Mouse (Mus musculus) limb, embryonic 14.5 days (tissue): ENCODE measurements at regions not wholly inside any gene's neighbourhood (a gene's known extent, or its start where the extent isn't known, plus 50 kb on each side); places are given as distances from the start of the nearest gene placed in this dataset.

Source experiments
- ATAC-seq: fragments of 200-750 bp; cut with Nextera tagmentation; 2 replicates; pipeline ENCODE4 v1.8.0; 2017; ENCODE audit warnings: low read depth, moderate number of reproducible peaks, moderate TSS enrichment; ENCODE audit not compliant: low FRiP score
- DNase-seq: peaks from one replicate; pipeline ENCODE4 v3.0.0-alpha.2; 2015; ENCODE audit warnings: low spot score
- H3K27ac ChIP-seq: fragments of 300-500 bp; sonication (generic); replicated peaks from 2 replicates; pipeline ENCODE4 v1.5.1; 2014; ENCODE audit warnings: low read depth, mild to moderate bottlenecking, low read length, moderate library complexity, mixed read lengths
- H3K27me3 ChIP-seq: fragments of 300-500 bp; sonication (generic); 2 replicates; pipeline ENCODE4 v1.6.1; 2014; ENCODE audit warnings: low read length, mixed read lengths; ENCODE audit not compliant: control insufficient read depth, insufficient read depth
- H3K36me3 ChIP-seq: fragments of 300-500 bp; sonication (generic); 2 replicates; pipeline ENCODE4 v1.6.1; 2014; ENCODE audit warnings: mild to moderate bottlenecking, low read length, moderate library complexity, mixed read lengths; ENCODE audit not compliant: control insufficient read depth, insufficient read depth
- H3K4me1 ChIP-seq: fragments of 300-500 bp; sonication (generic); 2 replicates; pipeline ENCODE4 v1.6.1; 2014; ENCODE audit warnings: antibody characterized with exemption, low read length, mixed read lengths; ENCODE audit not compliant: control insufficient read depth, insufficient read depth
- H3K4me2 ChIP-seq: fragments of 300-500 bp; sonication (generic); replicated peaks from 2 replicates; pipeline ENCODE4 v1.6.1; 2014; ENCODE audit warnings: low read depth, mild to moderate bottlenecking, low read length, moderate library complexity; ENCODE audit not compliant: severe bottlenecking
- H3K4me3 ChIP-seq: fragments of 300-500 bp; sonication (generic); replicated peaks from 2 replicates; pipeline ENCODE4 v1.5.1; 2014; ENCODE audit warnings: low read length
- H3K9ac ChIP-seq: fragments of 300-500 bp; sonication (generic); 2 replicates; pipeline ENCODE4 v1.6.1; 2014; ENCODE audit warnings: mild to moderate bottlenecking, low read depth, low read length, moderate library complexity; ENCODE audit not compliant: severe bottlenecking
- H3K9me3 ChIP-seq: fragments of 300-500 bp; sonication (generic); 2 replicates; pipeline ENCODE4 v1.6.1; 2016; ENCODE audit warnings: low read length; ENCODE audit not compliant: control insufficient read depth
- POLR2A ChIP-seq: fragments of 200-500 bp; IDR thresholded peaks from 2 replicates; pipeline ENCODE4 v1.8.0; 2012; ENCODE audit warnings: inconsistent platforms, mild to moderate bottlenecking, moderate library complexity, borderline replicate concordance; ENCODE audit not compliant: insufficient read depth, insufficient read length; ENCODE audit errors: extremely low read depth
- WGBS: fragments of 180-500 bp; shearing (Covaris S2); extraction: QIAGEN DNeasy Blood & Tissue Kit; methylation state at CpG from one replicate; pipeline ENCODE4 v1.1.7; 2014; 5-methylcytosine and 5-hydroxymethylcytosine counted together

- no peak for ATAC-seq
- no peak overlapping the region for H3K27ac ChIP-seq
- no peak overlapping the region for H3K9ac ChIP-seq
- H3K9me3 ChIP-seq: no peaks in the 10 kb centered on the region
- no peak for TF ChIP-seq POLR2A
- H3K27me3 ChIP-seq: no peaks in the 10 kb centered on the region
- H3K36me3 ChIP-seq: no peaks in the 10 kb centered on the region
- H3K4me2 ChIP-seq: no peak overlapping the region
- H3K4me1 ChIP-seq: no peaks in the 10 kb centered on the region
- WGBS: 70% methylated on average over 5 of the region's 6 CpGs
- H3K4me3 ChIP-seq: no peak overlapping the region
- DNase-seq: no peak
Measured at GRCm38 (mm10) chr13:39290216-39290960, 329.7 kb upstream of the Slc35b3 start.

GRCm38 (mm10) chr13:39282272-39282671, 321.6 kb upstream of the Slc35b3 start:
- Histone ChIP-seq H3K4me2 (no peak overlapping the region), H3K36me3 (no peaks in the 10 kb centered on the region), H3K9ac (no peak overlapping the region), H3K9me3 (no peaks in the 10 kb centered on the region), H3K4me1 (no peaks in the 10 kb centered on the region), H3K27ac (no peak overlapping the region), H3K27me3 (no peaks in the 10 kb centered on the region), H3K4me3 (no peak overlapping the region)
- DNase-seq (no peak), ATAC-seq (no peak)
- WGBS: 95% methylated on average over 2 of the region's 2 CpGs
- no peak for TF ChIP-seq POLR2A

GRCm38 (mm10) chr13:39278101-39278500, 317.4 kb upstream of the Slc35b3 start:
- no peak overlapping the region for H3K9ac ChIP-seq
- no peak overlapping the region for H3K4me3 ChIP-seq
- H3K9me3 ChIP-seq: no peaks in the 10 kb centered on the region
- WGBS: 93% methylated on average over 1 of the region's 1 CpGs
- H3K27me3 ChIP-seq: no peaks in the 10 kb centered on the region
- no peak for TF ChIP-seq POLR2A
- no peak overlapping the region for H3K4me2 ChIP-seq
- H3K36me3 ChIP-seq: no peaks in the 10 kb centered on the region
- ATAC-seq: no peak
- no peak for DNase-seq
- no peak overlapping the region for H3K27ac ChIP-seq
- H3K4me1 ChIP-seq: no peaks in the 10 kb centered on the region

- Histone ChIP-seq H3K27me3 (no peaks in the 10 kb centered on the region), H3K9me3 (no peaks in the 10 kb centered on the region), H3K4me1 (no peaks in the 10 kb centered on the region), H3K4me2 (no peak overlapping the region), H3K9ac (no peak overlapping the region), H3K36me3 (no peaks in the 10 kb centered on the region), H3K27ac (no peak overlapping the region), H3K4me3 (no peak overlapping the region)
- DNase-seq (no peak), ATAC-seq (no peak)
- WGBS: 68% methylated on average over 5 of the region's 5 CpGs
- TF ChIP-seq POLR2A: no peak
Measured at GRCm38 (mm10) chr13:39266024-39266423, 305.3 kb upstream of the Slc35b3 start.

- ATAC-seq (no peak), DNase-seq (no peak)
- Histone ChIP-seq H3K9me3 (no peaks in the 10 kb centered on the region), H3K4me3 (no peak overlapping the region), H3K36me3 (no peaks in the 10 kb centered on the region), H3K27me3 (no peaks in the 10 kb centered on the region), H3K4me2 (no peak overlapping the region), H3K4me1 (no peaks in the 10 kb centered on the region), H3K27ac (no peak overlapping the region), H3K9ac (no peak overlapping the region)
- no peak for TF ChIP-seq POLR2A
- whole genome bisulfite sequencing: 31% methylated on average over 3 of the region's 3 CpGs
Measured at GRCm38 (mm10) chr13:39256708-39257107, 296.0 kb upstream of the Slc35b3 start.
